Mouse (Mus musculus) cerebellum, adult 18-20 months (tissue): Measurements from ENCODE around the gene Scaf8.

Experiments used
- DNase-seq, 2 experiments: peaks; one replicate each; pipeline ENCODE4 v3.0.0; 2021

Scaf8 gene

GRCm38 (mm10) chr17:3210134-3210533 lies 95.4 kb downstream of the Scaf8 start:
- no peak for DNase-seq

DNA sequence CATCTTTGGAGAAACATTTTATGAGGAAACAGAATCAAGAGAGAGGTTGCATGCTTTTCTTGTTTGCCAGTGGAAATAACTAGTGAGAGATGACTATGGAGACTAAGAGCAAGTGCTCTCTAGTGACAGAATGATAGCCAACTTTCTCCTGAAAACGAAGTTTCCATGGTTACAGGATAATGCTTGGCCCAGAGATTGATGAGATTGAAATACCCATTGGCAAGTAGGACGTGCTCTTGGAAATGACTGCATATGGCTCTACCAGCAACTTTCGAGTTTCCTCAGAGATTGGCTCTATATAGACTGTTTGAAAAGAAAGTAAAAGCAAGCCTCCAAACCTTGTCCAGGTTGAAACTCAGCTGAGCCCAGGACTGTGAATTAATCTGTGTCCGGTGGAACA lies 97.3 kb downstream of the Scaf8 start:
- DNase-seq = no peak

GRCm38 (mm10) chr17:3212886-3213285 lies 98.1 kb downstream of the Scaf8 start:
- DNase-seq = no peak

GRCm38 (mm10) chr17:3214852-3215251 lies 100.1 kb downstream of the Scaf8 start:
- DNase-seq = no peak

DNA sequence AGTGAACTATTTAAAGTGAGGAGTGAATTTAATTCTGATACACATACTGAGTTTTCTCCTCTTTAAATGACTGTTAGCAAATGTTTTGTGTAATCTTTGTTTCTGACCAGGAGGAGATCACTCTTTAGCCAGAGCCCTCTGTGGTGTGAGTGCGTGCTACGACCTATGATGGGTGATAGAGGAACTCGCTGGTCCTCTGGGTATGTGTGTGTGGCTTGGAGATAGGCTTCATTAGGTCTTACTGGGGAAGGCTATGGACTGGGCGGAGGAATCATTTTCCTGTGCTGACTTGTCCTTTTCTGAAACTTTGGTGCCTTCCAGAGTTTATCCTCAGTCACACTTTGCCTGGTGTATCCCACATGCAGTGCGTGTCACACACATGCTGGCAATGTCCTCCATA lies 102.3 kb downstream of the Scaf8 start:
- no peak for DNase-seq

DNA sequence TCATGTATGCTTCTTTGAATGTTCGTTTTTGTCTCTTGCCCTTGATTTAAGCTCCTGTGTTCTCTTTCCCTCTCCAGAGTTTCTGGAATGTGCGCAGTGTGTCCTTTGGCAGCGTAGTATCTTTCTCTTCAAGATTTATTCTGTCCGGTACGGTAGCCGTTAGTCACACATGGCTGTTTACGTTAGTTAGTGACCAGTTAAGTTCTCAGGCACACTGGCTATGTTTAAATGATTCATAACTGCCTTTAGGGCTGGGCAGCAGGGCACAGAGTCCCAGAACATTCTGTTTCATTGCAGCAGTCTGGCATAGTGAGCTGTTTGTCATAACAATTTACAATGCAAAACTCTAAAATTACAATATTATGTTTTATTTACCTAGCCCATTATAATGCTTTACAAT lies 103.6 kb downstream of the Scaf8 start:
- no peak for DNase-seq

DNA sequence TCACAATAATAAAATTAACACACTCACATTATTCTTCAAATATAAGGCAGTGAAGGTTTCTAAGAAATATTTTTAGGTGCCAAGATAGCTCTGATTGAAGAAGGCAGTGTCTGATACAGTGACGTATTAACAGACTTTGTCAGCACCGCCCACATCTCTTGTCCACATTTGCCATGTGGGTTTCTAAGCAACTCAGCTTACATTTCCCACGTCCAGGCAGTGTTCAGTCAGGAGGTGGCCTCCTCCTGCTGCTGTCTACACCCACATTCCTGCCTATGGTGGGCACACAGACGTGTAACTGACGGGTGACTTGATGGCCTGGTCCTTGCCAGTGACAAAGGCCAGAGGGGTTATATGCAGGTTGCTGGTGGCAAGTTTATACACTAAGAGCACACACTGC lies 104.1 kb downstream of the Scaf8 start:
- DNase-seq = no peak

DNA sequence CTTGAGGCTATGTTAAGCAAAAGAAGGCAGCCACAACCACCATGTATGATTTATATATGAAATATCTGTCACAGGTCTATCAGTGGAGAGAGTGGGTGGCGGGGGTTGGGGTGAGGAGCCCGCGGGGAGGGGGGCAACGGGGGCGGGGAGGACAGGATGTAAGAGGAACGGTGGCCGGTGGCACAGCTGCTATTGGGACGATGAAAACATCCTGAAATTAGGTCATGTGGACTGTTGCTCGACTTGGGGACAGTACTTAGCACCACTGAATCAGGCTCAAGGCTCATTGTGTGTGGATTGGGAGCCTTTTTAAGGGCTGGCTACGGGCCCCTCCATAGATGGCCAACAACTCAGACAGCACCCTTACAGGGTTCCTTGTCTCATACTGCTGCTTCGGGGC lies 105.4 kb downstream of the Scaf8 start:
- no peak for DNase-seq

GRCm38 (mm10) chr17:3223071-3223470 lies 108.3 kb downstream of the Scaf8 start:
- DNase-seq = no peak

GRCm38 (mm10) chr17:3223721-3224120 lies 108.9 kb downstream of the Scaf8 start:
- DNase-seq = no peak

DNA sequence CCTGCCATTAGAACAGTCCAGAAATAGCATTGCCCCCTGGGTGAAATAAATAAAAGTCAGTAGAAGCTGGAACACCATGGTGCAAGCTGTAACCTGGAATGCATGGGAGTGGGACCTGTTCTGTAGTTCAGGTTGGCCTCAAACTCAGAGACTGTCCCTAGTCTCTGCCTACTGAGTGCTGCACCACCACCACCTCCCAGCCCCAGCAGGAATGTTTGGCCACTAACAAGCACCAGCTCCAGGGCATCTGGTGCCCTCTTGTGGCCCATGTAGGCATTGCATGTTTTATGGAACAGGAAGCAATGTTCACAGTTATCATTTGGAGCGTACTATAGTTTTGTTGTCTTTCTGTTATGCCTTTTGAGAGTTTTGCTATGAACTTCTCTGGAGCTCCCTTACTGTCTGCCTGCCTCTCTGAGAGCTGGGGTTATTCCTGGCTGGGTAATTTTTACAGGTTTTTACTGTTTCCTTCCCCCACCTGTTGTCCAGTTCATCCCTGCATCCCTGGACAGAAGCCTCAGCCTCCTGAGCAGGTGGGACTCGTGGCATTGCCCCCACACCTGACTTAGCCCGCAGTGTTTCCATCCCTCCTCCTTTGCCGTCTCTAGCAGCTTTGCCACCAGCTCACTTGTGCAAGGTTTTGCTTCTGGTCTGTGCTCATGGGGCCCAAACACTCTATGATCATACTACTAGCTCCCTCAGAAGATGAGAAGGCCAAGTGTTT lies 109.8 kb downstream of the Scaf8 start:
- DNase-seq = peak; percentile 85 to 89

DNA sequence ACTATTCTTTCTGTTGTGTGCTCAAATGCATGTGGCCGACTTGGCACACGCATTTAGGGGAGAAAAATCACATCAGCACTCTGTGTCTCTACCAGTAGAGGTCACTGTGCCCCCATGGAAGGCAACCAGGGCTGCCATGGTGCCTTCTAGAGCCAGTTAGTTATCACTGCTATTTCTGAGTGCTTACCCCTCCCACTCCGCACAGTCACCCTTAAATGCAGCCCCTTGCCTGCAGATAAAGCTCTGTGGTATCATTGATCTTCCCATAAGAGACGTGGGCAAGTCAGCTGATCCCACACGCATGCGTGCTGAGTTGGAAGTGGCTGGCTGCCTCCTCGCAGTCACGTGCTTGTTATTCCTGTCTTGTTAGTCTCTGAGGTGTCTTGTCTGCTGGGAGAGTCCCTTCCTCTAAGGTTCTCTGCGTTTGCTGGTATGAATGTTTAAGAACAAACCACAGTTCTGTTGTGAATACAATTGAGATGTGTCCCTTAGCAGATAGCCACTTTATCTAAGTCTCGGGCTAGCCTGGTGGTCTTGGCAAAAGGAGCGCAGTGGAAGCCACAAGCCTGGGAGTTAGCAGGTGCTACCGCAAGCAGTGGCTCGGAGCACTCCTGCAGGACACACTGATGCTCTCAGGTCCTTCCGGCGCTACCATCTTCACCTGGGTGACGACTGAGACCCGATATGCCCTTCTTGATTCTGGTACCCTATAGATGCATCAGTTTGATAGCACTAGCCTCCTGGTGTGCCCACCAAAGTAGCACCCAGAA lies 115.6 kb downstream of the Scaf8 start:
- peak; percentile 53 to 54 for DNase-seq

GRCm38 (mm10) chr17:3232626-3233025 lies 117.9 kb downstream of the Scaf8 start:
- DNase-seq = no peak

DNA sequence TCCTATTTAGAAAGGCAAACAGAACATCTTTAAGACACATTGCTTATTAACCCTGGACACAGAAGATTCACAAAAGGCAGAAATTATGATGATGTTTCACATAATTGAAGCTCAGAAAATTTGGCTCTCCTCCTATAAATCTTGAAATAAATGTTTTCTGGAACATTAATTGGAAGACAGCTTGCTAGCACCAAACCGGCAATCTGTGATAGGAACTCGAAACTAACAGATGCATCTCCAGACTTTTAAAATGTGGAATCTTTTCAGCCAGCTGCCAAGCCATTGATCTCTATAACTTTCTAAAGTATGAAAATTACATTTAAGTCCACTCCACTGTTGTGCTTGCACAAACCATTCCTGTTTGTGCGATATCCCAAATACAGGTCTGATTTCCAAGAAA lies 128.9 kb downstream of the Scaf8 start:
- DNase-seq = no peak

DNA sequence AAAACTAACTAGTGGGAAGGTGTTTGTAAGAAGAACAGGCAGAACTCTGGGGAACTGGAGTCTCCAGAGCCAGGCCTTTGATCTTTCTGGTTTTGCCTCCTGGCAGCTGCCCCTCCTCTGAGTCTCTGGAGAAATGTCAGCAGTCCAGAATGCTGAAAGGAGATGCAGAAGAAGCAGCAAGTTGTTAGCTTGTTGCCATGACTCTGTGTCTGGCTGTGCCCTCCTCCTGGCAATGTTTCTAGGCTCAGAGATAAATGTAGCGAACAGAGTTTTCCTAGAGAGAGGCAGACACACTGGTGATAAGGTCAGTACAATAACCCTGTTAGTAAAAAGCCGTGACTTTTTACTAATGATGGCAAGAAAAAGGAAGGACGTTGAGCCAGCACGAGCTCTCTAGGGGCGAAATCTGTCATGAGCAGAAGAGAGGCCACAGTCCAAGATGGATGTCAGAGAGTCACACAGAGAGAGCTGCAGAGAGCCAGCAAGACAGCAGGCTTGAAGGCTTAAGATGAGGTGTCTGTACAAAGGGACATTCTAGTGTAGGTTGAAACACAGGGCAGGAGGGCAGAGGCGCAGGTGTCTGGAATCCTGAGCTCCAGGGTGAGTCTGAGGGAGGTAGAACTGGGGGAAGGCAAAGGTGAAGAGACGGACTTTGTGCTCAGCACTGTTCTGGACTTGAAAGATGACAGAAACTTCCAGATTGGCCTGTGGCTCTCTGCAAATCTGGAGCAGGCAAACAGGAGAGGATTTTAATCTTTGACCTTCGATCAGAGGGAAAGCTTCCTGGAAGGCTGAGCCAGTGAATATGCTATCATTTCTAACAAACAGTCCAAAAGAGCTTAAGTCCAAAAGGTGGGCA lies 130.3 kb downstream of the Scaf8 start:
- DNase-seq = no peak

GRCm38 (mm10) chr17:3246665-3247370 lies 132.0 kb downstream of the Scaf8 start:
- no peak for DNase-seq
